Mouse (Mus musculus) bone marrow macrophage, adult 2 months (primary cell): ENCODE data around the gene Chrnd.

Source experiments
- CTCF ChIP-seq: IDR thresholded peaks from 2 replicates; pipeline ENCODE4 v1.5.1; 2012; ENCODE audit warnings: low read depth, mild to moderate bottlenecking, low read length, moderate library complexity
- POLR2A ChIP-seq: IDR thresholded peaks from 2 replicates; pipeline ENCODE4 v1.6.1; 2012; ENCODE audit warnings: mild to moderate bottlenecking, low read depth, low read length, borderline replicate concordance

GRCm38 (mm10) chr1:87204465-87204864 is 14.1 kb downstream of the Chrnd start, which contains the start of gene Chrng:
- TF ChIP-seq CTCF = no peak
- TF ChIP-seq POLR2A = no peak
